Mouse (Mus musculus): ENCODE results near the gene Kcna5.

- TF ChIP-seq EP300 (IDR thresholded peaks at IDR 0.05; ENCODE audit: low read depth) (no peak), CTCF (IDR thresholded peaks at IDR 0.05; ENCODE audit: low read depth) (peak; percentile 50)
These were observed 26.5 kb upstream of the Kcna5 start for GRCm38 (mm10) chr6:126561702-126562101.
